Mouse (Mus musculus): ENCODE measurements around the gene Wnt4. TPM values are rescaled to one million over a fixed set of nuclear protein-coding genes. Genes with fewer than 3 reads are reported as not detected.

Wnt4 gene
- polyA plus RNA-seq, 2 experiments, result 0.09 to 0.25 TPM

GRCm38 (mm10) chr4:137342816-137343215 lies 65.5 kb downstream of the Wnt4 start:
- TF ChIP-seq EP300 (IDR thresholded peaks at IDR 0.05; ENCODE audit: low read depth), result no peak
- Histone ChIP-seq H3K27me3 (ENCODE audit: control insufficient read depth, insufficient read depth, low read length) (no peaks in the 10 kb centered on the region), H3K9me3 (ENCODE audit: control insufficient read depth, low read length) (no peaks in the 10 kb centered on the region), H3K27ac (no peak overlapping the region), H3K9ac (replicated peaks) (no peak overlapping the region), H3K4me3 (ENCODE audit: insufficient read depth in 1 of 2, low read depth in 2 of 2, low read length in 2 of 2) (no peak overlapping the region), H3K4me2 (ENCODE audit: low read depth) (no peak overlapping the region), H3K4me1 (replicated peaks; ENCODE audit: control insufficient read depth in 2 of 2, insufficient read depth in 2 of 2, low read length in 1 of 2) (peaks cover 9 to 11% of the 10 kb centered on the region in 2 experiments), H3K36me3 (replicated peaks; ENCODE audit: control insufficient read depth, insufficient read depth, low read depth) (peaks cover 4% of the 10 kb centered on the region; the same call in 1 of the 2 replicates)
- WGBS (ENCODE audit: insufficient replicate concordance), result 27% methylated on average over 1 of the region's 1 CpGs
- DNase-seq (ENCODE audit: low read depth in 3 of 3, low spot score in 3 of 3), result no peak
- no peak for ATAC-seq (ENCODE audit: insufficient read depth)

- H3K9me3 ChIP-seq (ENCODE audit: control insufficient read depth, low read length), result no peaks in the 10 kb centered on the region
- no peak overlapping the region for H3K9ac ChIP-seq (replicated peaks)
- 51% methylated on average over 2 of the region's 2 CpGs for WGBS (ENCODE audit: insufficient replicate concordance)
- no peak overlapping the region for H3K27ac ChIP-seq
- DNase-seq (ENCODE audit: low read depth in 3 of 3, low spot score in 3 of 3) (no peak), ATAC-seq (ENCODE audit: insufficient read depth) (no peak)
- no peak for TF ChIP-seq EP300 (IDR thresholded peaks at IDR 0.05; ENCODE audit: low read depth)
- no peak for TF ChIP-seq CTCF (IDR thresholded peaks at IDR 0.05; ENCODE audit: low read depth)
- no peak overlapping the region for H3K4me2 ChIP-seq (ENCODE audit: low read depth)
- peaks cover 5 to 11% of the 10 kb centered on the region in 2 experiments for H3K4me1 ChIP-seq (replicated peaks; ENCODE audit: control insufficient read depth in 2 of 2, insufficient read depth in 2 of 2, low read length in 1 of 2)
- no peaks in the 10 kb centered on the region for H3K27me3 ChIP-seq (ENCODE audit: control insufficient read depth, insufficient read depth, low read length)
- H3K36me3 ChIP-seq (replicated peaks; ENCODE audit: control insufficient read depth, insufficient read depth, low read depth), result peaks cover 4% of the 10 kb centered on the region; the same call in 1 of the 2 replicates
- H3K4me3 ChIP-seq (ENCODE audit: insufficient read depth in 1 of 2, low read depth in 2 of 2, low read length in 2 of 2), result no peak overlapping the region
These were observed 67.8 kb downstream of the Wnt4 start for GRCm38 (mm10) chr4:137345112-137345511.

- H3K27ac ChIP-seq, result no peak overlapping the region
- DNase-seq (ENCODE audit: low read depth in 3 of 3, low spot score in 3 of 3) (no peak), ATAC-seq (ENCODE audit: insufficient read depth) (no peak)
- H3K4me2 ChIP-seq (ENCODE audit: low read depth), result no peak overlapping the region
- WGBS (ENCODE audit: insufficient replicate concordance), result 71% methylated on average over 1 of the region's 1 CpGs
- H3K36me3 ChIP-seq (replicated peaks; ENCODE audit: control insufficient read depth, insufficient read depth, low read depth), result peaks cover 5% of the 10 kb centered on the region; the same call in 1 of the 2 replicates
- H3K4me3 ChIP-seq (ENCODE audit: insufficient read depth in 1 of 2, low read depth in 2 of 2, low read length in 2 of 2), result no peak overlapping the region
- H3K27me3 ChIP-seq (ENCODE audit: control insufficient read depth, insufficient read depth, low read length), result no peaks in the 10 kb centered on the region
- H3K4me1 ChIP-seq (replicated peaks; ENCODE audit: control insufficient read depth in 2 of 2, insufficient read depth in 2 of 2, low read length in 1 of 2), result peaks cover 5 to 11% of the 10 kb centered on the region in 2 experiments
- no peak for TF ChIP-seq EP300 (IDR thresholded peaks at IDR 0.05; ENCODE audit: low read depth)
- no peak for TF ChIP-seq CTCF (IDR thresholded peaks at IDR 0.05; ENCODE audit: low read depth)
- no peak overlapping the region for H3K9ac ChIP-seq (replicated peaks)
- H3K9me3 ChIP-seq (ENCODE audit: control insufficient read depth, low read length), result no peaks in the 10 kb centered on the region
These were observed 68.5 kb downstream of the Wnt4 start for GRCm38 (mm10) chr4:137345790-137346189.

Other genes with a start within 250 kb of the Wnt4 start
- 1.8 TPM in 2 replicates for gene Zbtb40, start 228.7 kb upstream of the Wnt4 start, polyA plus RNA-seq (2012; rRNA removed)
- gene Zbtb40, start 228.7 kb upstream of the Wnt4 start, polyA plus RNA-seq (2014; fragmentation: Nextera tagmentation; extraction: Ambion mirVana), result 1.1 and 1.4 TPM in 2 replicates
- 67.7 and 91.6 TPM in 2 replicates for gene Cdc42, start 80.2 kb downstream of the Wnt4 start, polyA plus RNA-seq (2012; rRNA removed)
- 259 and 262 TPM in 2 replicates for gene Cdc42, start 80.2 kb downstream of the Wnt4 start, polyA plus RNA-seq (2014; fragmentation: Nextera tagmentation; extraction: Ambion mirVana)
- not detected in 2 replicates for gene Cela3a, start 132.3 kb downstream of the Wnt4 start, polyA plus RNA-seq (2012; rRNA removed)
- gene Cela3a, start 132.3 kb downstream of the Wnt4 start, polyA plus RNA-seq (2014; fragmentation: Nextera tagmentation; extraction: Ambion mirVana), result not detected in 2 replicates
- 0.06 TPM in 2 replicates for gene Cela3b, start 153.1 kb downstream of the Wnt4 start, polyA plus RNA-seq (2012; rRNA removed)
- gene Cela3b, start 153.1 kb downstream of the Wnt4 start, polyA plus RNA-seq (2014; fragmentation: Nextera tagmentation; extraction: Ambion mirVana), result not detected in 2 replicates
- not detected in 2 replicates for gene 1700013G24Rik, start 175.8 kb downstream of the Wnt4 start, polyA plus RNA-seq (2012; rRNA removed)
- gene 1700013G24Rik, start 175.8 kb downstream of the Wnt4 start, polyA plus RNA-seq (2014; fragmentation: Nextera tagmentation; extraction: Ambion mirVana), result not detected in 2 replicates
- 2.4 and 3.3 TPM in 2 replicates for gene Hspg2, start 191.3 kb downstream of the Wnt4 start, polyA plus RNA-seq (2012; rRNA removed)
- gene Hspg2, start 191.3 kb downstream of the Wnt4 start, polyA plus RNA-seq (2014; fragmentation: Nextera tagmentation; extraction: Ambion mirVana), result 4.3 and 5.0 TPM in 2 replicates